In genomic region chr1:80069141-80069540, GRCm38 (mm10) we compare ENCODE assay signal across 25 mouse cellular contexts.
DNase-seq lines count a peak whose midpoint lies in the region; ATAC-seq and TF ChIP-seq lines count a peak whose summit lies in the region.
"Had no signal": no experiment of that assay in that cellular context is flagged by ENCODE, and none has a peak within 500 bp of the region (broad histone marks: within the 10 kb centered on the region; RNA-seq: fewer than 3 reads in every experiment).

No protein-coding gene starts in this region.

- no peak overlapping the region for H3K4me3 ChIP-seq in midbrain, postnatal 0 days (ENCODE audit: low read depth, low read length)
- no peak overlapping the region for H3K4me3 ChIP-seq in midbrain, embryonic 16.5 days (ENCODE audit: low read depth, low read length)
- H3K4me3 ChIP-seq: embryonic facial prominence, embryonic 15.5 days; gastrocnemius, adult 2 months; hindbrain, embryonic 15.5 days; intestine, embryonic 15.5 days; layer of hippocampus, adult 2 months; limb, embryonic 12.5 days; liver, embryonic 12.5 days; megakaryocyte, embryonic 14.5 days; midbrain, embryonic 15.5 days had no signal

- peak; percentile 72 for DNase-seq in adrenal gland, adult 2 months
- no peak for DNase-seq in adrenal gland, postnatal 4 days (ENCODE audit: low spot score in 2 of 2)
- DNase-seq in kidney, adult 18-20 months = peak; percentile 9
- no peak for DNase-seq in kidney, postnatal 4 days
- DNase-seq in midbrain, postnatal 0 days (ENCODE audit: low spot score) = peak; percentile 20
- no peak for DNase-seq in lung, postnatal 4 days
- no peak for DNase-seq in cerebellum, postnatal 10 days
- DNase-seq: cerebellum, adult 11-12 months; cerebellum, postnatal 36 days; embryo, embryonic 11 days; gastrocnemius, adult 2 months; heart, postnatal 4 days; lung, adult 2 months; lung, postnatal 14 days; thymus, postnatal 14 days had no signal

- no peak overlapping the region for H3K4me2 ChIP-seq in midbrain, postnatal 0 days (ENCODE audit: low read depth, low read length, poor library complexity, severe bottlenecking)
- H3K4me2 ChIP-seq in midbrain, embryonic 16.5 days (ENCODE audit: low read length) = no peak overlapping the region
- H3K4me2 ChIP-seq: embryonic facial prominence, embryonic 15.5 days; hindbrain, embryonic 15.5 days; intestine, embryonic 15.5 days; limb, embryonic 12.5 days; liver, embryonic 12.5 days; midbrain, embryonic 15.5 days had no signal

- H3K27me3 ChIP-seq in midbrain, postnatal 0 days (ENCODE audit: insufficient read depth, low read length) = no peaks in the 10 kb centered on the region
- no peaks in the 10 kb centered on the region for H3K27me3 ChIP-seq in midbrain, embryonic 16.5 days (ENCODE audit: control insufficient read depth, insufficient read depth, low read depth, low read length)
- H3K27me3 ChIP-seq: embryonic facial prominence, embryonic 15.5 days; hindbrain, embryonic 15.5 days; intestine, embryonic 15.5 days; limb, embryonic 12.5 days; liver, embryonic 12.5 days; megakaryocyte, embryonic 14.5 days; midbrain, embryonic 15.5 days had no signal

- no peak for ATAC-seq in midbrain, postnatal 0 days (ENCODE audit: low FRiP score)
- ATAC-seq in midbrain, embryonic 16.5 days = no peak
- ATAC-seq: forebrain, embryonic 14.5 days; intestine, embryonic 15.5 days; liver, embryonic 12.5 days; midbrain, embryonic 15.5 days had no signal

- no peak for TF ChIP-seq CTCF in midbrain, postnatal 0 days (IDR thresholded peaks at IDR 0.05)

- H3K36me3 ChIP-seq in midbrain, postnatal 0 days (ENCODE audit: insufficient read depth, low read length) = no peaks in the 10 kb centered on the region
- no peaks in the 10 kb centered on the region for H3K36me3 ChIP-seq in midbrain, embryonic 16.5 days (ENCODE audit: control insufficient read depth, insufficient read depth, low read length)
- H3K36me3 ChIP-seq: embryonic facial prominence, embryonic 15.5 days; hindbrain, embryonic 15.5 days; intestine, embryonic 15.5 days; limb, embryonic 12.5 days; liver, embryonic 12.5 days; midbrain, embryonic 15.5 days had no signal

- no peaks in the 10 kb centered on the region for H3K9me3 ChIP-seq in midbrain, postnatal 0 days (ENCODE audit: low read length)
- H3K9me3 ChIP-seq in midbrain, embryonic 16.5 days (replicated peaks; ENCODE audit: control insufficient read depth, low read length, poor library complexity, severe bottlenecking) = no peaks in the 10 kb centered on the region
- H3K9me3 ChIP-seq: embryonic facial prominence, embryonic 15.5 days; hindbrain, embryonic 15.5 days; intestine, embryonic 15.5 days; limb, embryonic 12.5 days; liver, embryonic 12.5 days; megakaryocyte, embryonic 14.5 days; midbrain, embryonic 15.5 days had no signal

- H3K4me1 ChIP-seq in midbrain, postnatal 0 days (ENCODE audit: insufficient read depth, low read length) = no peaks in the 10 kb centered on the region
- no peaks in the 10 kb centered on the region for H3K4me1 ChIP-seq in midbrain, embryonic 16.5 days (ENCODE audit: control insufficient read depth, insufficient read depth, low read length)
- H3K4me1 ChIP-seq: embryonic facial prominence, embryonic 15.5 days; hindbrain, embryonic 15.5 days; intestine, embryonic 15.5 days; limb, embryonic 12.5 days; liver, embryonic 12.5 days; midbrain, embryonic 15.5 days had no signal

- 78% methylated on average over 4 of the region's 4 CpGs for WGBS in midbrain, postnatal 0 days
- 74% methylated on average over 4 of the region's 4 CpGs for WGBS in midbrain, embryonic 16.5 days

- no peak overlapping the region for H3K9ac ChIP-seq in midbrain, postnatal 0 days (replicated peaks; ENCODE audit: low read length, poor library complexity, severe bottlenecking)
- no peak overlapping the region for H3K9ac ChIP-seq in midbrain, embryonic 16.5 days (ENCODE audit: low read depth, low read length)
- H3K9ac ChIP-seq: embryonic facial prominence, embryonic 15.5 days; hindbrain, embryonic 15.5 days; intestine, embryonic 15.5 days; limb, embryonic 12.5 days; liver, embryonic 12.5 days; midbrain, embryonic 15.5 days had no signal

- H3K27ac ChIP-seq in midbrain, postnatal 0 days (ENCODE audit: low read depth, low read length) = no peak overlapping the region
- no peak overlapping the region for H3K27ac ChIP-seq in midbrain, embryonic 16.5 days (ENCODE audit: low read length)
- H3K27ac ChIP-seq: embryonic facial prominence, embryonic 15.5 days; gastrocnemius, adult 2 months; hindbrain, embryonic 15.5 days; intestine, embryonic 15.5 days; layer of hippocampus, adult 2 months; limb, embryonic 12.5 days; liver, embryonic 12.5 days; midbrain, embryonic 15.5 days had no signal

Comparison
In these comparisons a context has a peak if more than half of its experiments do, and no peak if none do; other contexts are left out.
1. DNase-seq: peak in adrenal gland, adult 2 months (single experiment), kidney, adult 18-20 months (single experiment) and midbrain, postnatal 0 days (single experiment); none in adrenal gland, postnatal 4 days (0 of 2), kidney, postnatal 4 days (0 of 2), lung, postnatal 4 days (0 of 2) and cerebellum, postnatal 10 days (0 of 2).